Mouse (Mus musculus) erythroid progenitor cell, adult 5-6 weeks (primary cell): ENCODE measurements around the gene Mxd4. TPM values are rescaled to one million over a fixed set of nuclear protein-coding genes. Genes with fewer than 3 reads are reported as not detected.
A peak's percentile ranks its signal among the peaks of the same experiment; 100 is the strongest.

Source experiments
- ATAC-seq: replicated peaks from 2 replicates; pipeline ENCODE4 v1.8.0; 2016; ENCODE audit warnings: moderate number of reproducible peaks, mild to moderate bottlenecking, moderate TSS enrichment, inconsistent platforms; ENCODE audit not compliant: poor library complexity, low FRiP score, severe bottlenecking
- total RNA-seq, 2 experiments: library from RNA; stranded (forward) in 1 of 2; stranded (reverse) in 1 of 2; fragments of 150-400 nt in 1 of 2; fragments of 186-747, 209-891 nt in 1 of 2; gene quantifications; 2 replicates each; pipeline versions ENCODE4 v1.2.3 to v1.2.4; 2015 to 2017; ENCODE audit warnings: low replicate concordance in 2 of 2

The Mxd4 gene
- total RNA-seq, 2 experiments from 2014 or later: 3.6 to 7.1 TPM

DNA sequence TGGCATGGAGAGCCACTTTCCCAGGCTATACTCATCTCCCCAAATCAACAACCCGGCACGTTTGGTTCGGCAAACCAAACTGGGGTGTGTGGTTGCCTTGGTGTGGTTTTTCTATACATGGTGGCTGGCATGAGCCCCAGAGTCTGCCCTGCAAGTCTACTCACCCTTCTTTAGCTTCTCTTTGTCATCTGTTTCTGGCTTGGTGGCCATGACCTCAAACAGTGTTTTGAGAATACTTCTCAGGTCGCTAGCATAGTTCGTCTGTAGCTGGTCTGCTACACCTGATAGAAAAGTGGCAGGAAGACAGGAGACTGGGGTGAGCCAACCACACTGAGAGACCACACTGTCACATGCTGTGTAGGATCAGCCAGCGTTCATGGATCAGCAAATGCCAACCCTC, 11.1 kb upstream of the Mxd4 start:
- no peak for ATAC-seq

DNA sequence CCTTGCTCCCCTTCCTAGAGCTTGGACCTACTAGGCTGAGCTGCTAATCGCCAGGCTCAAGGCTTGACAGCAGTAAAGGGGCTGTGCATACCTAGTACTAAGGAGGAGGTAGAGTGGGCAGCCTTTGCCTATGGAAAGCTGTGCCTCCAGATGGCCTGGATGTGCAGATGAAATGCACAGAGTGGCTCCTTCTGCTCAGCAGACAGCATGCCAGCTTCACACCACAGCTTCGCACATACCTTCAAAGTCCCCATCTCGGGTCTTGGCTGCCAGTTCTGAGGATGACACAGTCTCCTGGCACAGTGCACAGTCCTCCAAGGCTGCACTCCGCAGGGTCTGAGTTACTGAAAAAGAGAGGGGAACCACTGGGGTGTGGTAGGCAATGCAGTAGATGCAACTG, 9.7 kb upstream of the Mxd4 start:
- ATAC-seq: no peak

DNA sequence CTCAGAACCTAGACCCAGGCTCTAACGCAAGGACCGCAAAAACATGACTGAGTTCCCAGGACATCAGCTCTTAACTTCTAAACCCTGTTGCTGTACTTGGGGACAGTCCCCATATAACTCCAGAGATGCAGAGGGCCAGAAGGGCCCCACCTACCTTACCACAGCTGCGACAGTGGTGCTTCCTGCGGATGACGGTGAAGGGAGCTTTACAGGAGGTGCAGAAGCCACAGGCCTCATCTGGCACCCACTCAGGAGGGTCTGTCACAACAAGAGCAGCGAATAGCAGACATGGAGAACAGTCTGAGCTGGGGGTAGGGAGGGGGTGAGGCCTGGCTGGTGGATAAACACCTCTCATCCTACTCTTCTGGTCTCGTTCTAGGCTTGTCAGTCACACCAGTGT, 8.9 kb upstream of the Mxd4 start:
- ATAC-seq: no peak

DNA sequence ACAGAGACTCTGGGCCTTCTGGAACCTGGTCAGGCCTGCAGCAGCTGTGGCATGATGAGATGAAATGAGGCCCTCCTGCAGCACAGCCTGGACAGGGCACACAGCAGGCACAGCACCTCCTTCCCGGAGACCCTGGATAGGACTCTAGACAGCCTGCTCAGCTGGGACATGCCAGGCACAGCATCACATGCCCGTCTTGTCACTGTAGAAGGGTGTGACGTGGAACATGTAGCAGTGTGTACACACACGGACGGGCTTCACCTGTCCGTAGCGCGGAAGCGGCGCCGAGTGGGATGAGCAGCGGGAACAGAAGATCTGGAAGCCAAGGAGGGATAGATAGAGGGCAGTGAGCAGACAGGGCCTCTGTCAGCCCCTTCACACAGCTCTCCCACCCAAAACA, 8.3 kb upstream of the Mxd4 start:
- ATAC-seq: no peak

DNA sequence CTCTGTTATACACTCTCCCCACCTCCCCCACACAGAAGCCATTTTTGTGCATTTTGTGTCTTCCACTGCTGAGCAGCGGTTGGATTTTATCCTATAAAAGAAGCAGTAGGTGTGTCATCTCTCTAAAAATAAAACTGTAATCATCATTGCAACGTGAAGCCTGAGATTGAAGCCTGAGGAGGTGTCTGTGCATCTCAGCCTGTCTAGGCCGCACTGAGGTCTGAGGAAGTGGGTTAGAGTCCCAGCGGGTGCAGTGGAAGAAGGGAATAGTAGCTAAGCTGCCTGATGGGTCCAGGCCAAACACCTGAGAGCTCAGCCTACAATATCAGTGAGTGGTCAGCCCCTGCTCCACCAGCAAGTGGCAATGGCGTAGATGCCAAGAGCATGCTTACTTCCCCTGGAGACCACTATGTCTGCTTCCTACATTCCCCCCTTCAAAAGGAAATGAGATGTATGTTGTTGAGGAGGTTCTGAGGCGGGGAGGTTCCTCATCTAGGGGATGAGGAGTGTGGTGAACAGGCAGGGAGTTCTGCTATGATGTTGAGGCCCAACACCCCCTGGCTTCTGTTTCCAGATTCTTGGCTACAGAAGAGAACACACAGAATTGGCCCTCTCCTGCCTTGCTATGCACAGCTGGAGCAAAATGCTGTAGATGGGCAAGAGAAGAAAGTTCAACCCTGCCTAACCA, 7.6 kb upstream of the Mxd4 start:
- ATAC-seq: no peak

DNA sequence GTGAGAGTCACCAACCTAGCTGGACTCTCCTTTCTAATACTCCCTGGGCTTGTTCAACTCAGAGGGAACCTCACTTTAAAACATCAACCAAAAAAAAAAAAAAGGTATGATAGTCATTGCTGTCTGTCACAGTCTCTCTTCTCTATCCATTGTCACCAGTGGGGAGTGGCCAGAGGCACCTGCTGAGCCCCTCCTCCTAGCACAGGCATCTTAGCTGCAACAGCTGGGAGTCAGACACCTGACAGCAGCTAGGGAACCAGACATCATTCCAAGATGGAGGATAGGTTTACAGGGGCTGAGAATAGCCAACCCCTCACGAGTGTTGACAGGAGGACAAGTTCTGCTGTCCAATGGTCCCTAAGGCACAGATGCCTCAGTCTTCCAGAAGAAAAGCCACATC, 6.9 kb upstream of the Mxd4 start:
- ATAC-seq: no peak

DNA sequence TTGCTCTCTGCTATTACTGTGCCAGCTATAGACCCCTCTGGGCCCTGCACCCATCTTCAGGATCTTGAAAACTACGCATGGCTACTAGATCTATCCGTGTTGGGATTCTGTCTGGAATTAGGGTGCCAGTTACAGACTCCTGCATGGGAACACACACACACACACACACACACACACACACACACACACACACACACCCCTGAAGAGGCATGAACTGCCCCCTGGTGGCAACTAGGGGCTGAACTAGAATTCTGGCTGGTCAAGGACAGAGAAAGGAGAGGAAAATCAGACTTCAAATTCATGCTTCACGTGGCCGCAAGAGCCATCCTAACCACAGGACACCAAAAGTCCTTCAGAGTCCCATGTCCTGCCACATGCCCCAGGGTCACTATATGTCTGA, 4.3 kb upstream of the Mxd4 start:
- no peak for ATAC-seq

DNA sequence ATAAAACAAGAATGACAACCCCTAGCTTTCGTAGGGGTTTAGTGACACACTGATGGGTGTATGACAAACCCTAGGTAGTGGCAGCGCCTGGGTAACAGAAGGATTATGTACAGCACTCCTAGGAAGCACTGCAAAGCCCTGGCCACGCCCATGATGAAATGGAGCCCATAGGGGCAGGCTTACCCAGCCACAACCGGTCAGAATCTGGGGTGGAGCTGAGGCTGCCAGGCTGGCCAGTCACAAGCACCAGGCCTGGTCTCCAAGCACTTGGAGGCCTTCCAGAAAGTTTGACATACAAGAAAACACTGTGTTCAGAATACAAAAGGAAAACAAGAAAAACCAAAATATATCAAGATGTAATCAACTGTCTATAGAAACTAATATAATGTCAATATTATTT, 3.5 kb upstream of the Mxd4 start:
- no peak for ATAC-seq

DNA sequence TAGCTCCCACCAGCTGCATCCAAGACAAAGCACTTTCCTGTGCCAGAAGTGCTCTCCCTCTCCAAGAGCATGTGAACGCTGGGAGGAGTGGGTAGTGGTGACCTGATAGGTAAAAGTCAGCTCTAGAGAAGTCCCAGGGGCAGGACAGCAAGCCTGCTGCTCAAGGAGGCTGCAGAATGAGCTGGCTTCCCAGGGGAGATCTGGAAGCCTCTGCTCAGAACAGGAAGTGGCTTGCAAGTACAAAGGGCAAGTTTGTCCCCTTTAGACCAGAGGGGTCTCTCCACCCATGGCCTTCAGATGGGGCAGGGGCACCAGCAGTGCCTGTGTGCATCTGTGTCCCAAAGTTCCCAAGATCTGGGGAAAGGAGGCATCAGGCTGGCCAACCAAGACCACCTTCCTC, 2.0 kb upstream of the Mxd4 start:
- no peak for ATAC-seq

DNA sequence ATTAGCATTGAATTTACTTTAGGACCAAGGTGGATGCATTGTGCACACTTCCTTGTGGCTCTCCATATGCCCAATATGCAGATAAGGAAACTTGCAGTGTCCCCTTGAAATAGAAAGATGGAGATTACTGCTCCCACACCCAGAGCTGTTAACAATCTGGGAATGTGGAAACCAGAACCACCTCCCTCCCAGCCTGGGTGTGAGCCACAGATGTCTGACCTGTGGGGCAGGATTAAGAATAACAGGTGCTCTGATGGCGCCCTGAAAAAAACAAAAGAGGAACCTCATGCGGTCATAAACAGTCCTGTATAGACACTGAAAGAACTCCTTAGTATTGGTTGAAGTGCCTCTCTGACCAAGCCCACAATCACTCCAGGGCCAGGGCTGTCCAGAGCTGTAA, 1.3 kb upstream of the Mxd4 start:
- no peak for ATAC-seq

DNA sequence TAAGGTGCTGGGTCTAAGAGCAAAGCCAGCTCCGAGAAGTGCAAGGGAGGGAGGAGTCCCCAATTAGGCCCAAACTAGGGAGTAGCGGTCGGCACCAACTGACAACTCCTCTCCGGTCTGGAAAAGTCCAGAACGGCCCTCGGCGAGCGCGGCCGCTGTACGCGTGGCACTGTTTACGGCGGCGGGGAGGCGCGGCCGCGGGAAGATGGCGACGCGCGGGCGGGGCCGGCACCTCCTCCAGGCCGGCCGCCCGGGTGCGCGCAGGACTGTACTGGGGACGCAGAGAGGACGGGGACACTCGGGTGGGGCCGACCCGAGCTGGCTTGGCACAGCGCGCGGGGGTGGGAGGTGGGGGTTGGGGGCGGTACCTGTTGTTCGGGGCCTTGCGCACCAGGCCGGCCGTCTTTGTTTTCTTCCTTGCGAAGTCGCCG, 544 bp downstream of the Mxd4 start:
- 0 out of 2 replicates have a peak, but pooled peaks have one; percentile 28 for ATAC-seq

DNA sequence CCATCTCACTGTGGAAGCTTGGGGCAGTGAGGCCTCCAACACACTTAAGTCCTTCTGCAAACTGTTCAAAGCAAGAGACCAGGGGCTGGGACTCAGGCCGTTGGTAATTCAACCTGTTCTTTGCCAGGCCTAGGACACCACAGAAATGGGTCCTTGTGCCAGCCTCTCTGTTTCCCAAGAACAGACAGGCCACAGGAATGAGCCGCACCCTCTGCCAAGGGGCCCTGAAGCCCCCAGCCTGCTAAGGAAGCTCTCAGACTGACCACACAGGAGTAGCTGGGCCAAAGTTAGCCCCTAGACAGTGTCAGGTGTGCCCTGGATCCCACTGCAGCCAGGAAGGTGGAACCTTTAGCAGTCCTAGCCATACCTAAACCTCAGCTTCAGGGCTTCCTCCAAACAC, 1.1 kb downstream of the Mxd4 start:
- ATAC-seq: no peak

DNA sequence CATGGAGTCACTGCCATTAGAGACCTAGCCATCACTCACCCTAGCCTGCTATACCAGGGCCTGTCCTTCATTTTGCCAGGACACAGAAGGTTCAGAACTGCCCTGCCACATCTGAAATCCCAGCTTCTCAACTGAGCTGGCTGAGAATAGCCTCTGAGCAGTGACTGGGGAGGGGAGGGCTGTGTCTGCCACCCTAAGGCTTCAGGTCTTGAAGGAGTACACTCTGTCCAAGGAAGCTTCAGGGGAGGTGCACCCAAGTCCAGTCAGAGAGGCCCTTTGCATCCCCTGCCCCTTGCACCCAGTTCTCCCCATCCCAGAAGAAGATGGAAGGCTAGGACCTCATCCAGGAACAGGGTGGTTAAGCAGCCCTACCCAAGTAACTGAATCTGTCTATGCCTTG, 1.7 kb downstream of the Mxd4 start:
- ATAC-seq: no peak

DNA sequence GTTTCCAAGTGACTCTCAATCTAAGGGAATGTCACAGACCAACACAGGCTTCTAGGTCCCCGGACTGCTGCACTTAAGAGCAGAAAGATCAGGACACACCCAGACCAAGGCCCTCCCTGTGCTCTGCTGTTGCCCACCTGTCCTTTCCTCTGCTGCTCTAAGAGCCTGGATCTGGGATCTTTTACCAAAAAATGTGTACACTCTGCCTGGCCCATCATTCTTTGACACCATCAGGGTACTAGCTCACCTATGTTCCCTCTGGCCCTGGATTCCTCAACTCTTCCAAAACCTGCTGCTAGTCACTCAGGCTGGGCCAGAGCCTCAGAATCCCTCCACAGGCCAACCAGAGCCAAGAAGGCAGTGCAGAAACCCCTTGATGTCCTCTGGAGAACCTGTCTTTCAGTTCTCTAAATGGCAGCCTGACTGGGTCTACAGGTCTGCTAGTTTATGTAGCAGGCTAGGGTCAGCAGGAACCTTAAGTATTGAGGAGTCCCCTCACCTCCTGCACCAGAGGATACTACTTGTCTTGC, 2.4 kb downstream of the Mxd4 start:
- no peak for ATAC-seq

DNA sequence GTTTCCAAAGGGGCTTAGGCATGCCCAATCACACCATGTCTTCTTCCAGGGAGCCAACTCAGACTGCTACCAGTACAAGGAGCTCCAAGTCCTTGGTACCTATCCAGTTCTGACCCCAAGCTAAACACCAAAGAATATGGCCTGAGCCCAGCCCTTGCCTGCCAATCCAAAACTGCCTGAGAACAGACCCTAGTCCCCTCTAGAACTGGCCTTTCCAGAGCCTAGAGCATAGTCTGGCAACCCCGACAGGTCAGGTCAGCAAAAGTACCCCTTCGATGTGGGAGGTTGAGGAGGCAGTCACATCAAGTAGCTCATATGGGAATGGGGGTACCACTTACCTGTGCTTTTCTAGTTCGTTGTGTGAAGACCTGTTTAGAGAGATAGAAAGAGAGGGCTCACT, 3.5 kb downstream of the Mxd4 start:
- ATAC-seq: no peak

DNA sequence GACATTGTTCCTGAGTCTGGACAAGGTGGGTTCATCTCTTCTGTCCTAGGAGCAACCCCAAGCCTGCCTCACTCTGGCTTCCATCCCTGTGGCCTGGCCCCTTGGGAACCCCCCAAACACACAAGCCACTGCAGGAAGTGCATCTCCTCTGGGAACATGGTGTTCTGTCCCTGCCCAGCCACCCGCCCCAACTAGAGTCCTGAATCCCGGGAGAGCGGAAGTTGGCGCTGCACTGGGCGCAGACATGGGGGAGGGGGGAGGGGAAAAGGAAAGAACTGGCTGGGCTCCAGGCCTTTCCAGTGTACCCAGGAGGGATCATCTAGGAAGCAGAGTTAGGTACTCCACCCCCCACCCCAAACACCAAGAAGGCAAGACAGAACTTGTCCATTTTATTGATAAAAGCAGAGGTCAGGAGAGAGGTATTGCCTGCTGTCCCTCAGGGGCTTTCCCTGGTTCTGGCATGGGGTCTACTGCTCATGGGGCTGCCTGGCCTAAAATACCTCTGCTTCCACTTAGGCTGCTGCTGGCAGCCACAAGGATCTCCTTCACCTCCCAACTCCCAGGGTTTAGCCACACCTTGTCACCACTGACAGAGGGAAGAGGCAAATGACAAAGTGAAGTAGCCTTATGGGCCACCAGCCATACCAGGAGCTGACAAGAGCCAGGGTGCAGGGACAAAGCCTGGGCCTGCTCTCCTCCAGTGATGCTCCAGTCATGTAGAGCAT, 4.2 kb downstream of the Mxd4 start:
- ATAC-seq: no peak

DNA sequence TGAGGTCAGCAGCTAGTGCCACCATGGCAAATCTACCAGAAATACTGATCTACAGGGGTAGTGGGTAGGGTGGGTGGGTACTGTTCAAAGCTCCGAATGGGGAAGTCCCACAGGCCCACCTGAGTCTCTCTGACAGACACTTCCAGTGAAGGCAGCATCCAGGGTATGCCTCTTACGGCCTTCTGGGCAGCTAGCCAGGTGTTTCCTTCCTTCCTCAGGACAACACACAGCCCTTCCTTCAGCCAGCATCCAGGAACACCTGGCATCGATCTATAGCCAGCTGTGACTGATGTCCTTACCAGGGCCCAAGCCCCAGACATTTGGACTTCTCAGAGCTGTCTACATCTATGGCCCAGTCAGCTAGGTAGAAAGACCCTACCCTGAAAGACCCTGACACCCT, 5.0 kb downstream of the Mxd4 start:
- ATAC-seq: no peak

DNA sequence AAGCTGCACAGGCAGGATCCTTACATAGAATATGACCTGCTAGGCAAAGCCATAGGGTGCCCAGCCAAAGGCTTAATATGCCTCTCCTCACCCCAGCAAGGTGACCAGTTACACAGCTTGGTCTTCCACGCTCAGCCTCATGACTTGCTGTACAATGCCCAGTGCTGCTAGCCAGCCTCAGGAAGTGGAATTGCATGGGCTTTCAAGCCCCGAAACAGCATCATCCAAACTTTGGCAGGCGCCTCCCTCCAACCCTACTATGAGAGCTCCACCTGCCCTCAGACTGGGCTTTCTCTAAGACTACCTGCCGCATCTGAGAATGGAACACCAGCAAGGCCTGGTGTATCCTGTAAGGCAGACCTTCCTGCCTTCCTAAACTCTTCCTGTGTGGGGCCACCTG, 9.7 kb downstream of the Mxd4 start:
- no peak for ATAC-seq

DNA sequence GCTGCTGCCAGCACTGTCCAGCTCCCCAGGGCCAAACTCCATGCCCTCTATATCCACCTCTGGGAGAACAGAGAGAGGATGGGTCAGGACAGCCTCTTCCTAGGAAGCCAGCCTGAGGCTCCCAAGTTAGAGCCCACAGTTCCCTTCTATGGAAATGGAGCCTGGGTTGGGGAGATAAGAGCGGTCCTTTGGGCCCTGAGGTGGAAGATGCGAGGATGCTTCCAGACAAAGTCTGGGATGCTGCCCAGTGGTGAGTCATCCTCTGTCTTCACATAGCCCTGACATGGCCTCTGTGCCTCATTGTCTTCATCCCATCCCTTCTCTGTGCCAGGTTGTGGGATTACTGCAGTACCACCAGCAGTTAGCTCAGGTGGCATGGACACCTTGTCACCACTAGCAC, 10.4 kb downstream of the Mxd4 start:
- ATAC-seq: no peak

DNA sequence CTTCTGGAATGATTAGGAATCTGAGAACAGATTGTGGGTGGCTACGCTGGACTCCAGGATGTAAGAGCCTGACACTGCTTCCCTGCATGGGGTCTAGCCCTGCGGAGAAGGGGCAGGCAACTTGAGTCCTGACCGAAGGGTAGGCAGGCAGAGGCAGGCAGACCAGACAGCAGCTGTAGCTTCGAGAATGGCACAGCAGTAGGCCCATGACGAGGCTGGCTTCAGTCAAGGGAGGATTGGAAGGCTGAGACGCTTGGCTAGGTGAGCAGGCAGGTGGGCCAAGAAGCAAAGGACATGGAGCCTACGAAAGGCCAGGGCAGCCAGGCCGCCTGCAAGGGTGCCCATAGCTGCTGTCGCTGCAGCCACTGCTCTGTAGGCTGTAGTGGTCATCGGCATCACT, 10.8 kb downstream of the Mxd4 start:
- ATAC-seq: no peak

DNA sequence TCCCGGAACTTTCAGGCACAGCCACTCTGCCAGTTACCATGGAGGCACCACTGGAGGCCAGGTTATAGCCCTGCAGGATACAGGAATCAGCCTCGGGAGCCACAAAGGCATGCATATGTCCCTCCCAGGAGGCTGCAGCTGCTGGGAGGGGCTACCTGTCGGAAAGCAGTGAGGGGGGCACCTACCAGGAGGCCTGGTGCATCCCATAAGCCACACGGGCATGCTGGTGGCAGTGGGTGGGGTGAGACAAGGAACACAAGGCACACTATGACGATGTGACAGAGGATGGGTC, 12.2 kb downstream of the Mxd4 start:
- ATAC-seq: no peak
